Mouse (Mus musculus) embryonic facial prominence, embryonic 13.5 days (tissue): Measurements from ENCODE around the gene H2-M3. TPM values are rescaled to one million over a fixed set of nuclear protein-coding genes. Genes with fewer than 3 reads are reported as not detected.
"Not testable (repeated sequence)": the region's sequence is repeated elsewhere in the genome, so short reads cannot be mapped to it uniquely, and the experiment has no call there.

Experiments
- ATAC-seq: fragments of 200-750 bp; cut with Nextera tagmentation; 2 replicates; pipeline ENCODE4 v1.8.0; 2017; ENCODE audit warnings: low read depth; ENCODE audit not compliant: insufficient number of reproducible peaks, insufficient read depth, low FRiP score, low TSS enrichment
- H3K27ac ChIP-seq: fragments of 300-500 bp; sonication (generic); 2 replicates; pipeline ENCODE4 v1.5.1; 2015; ENCODE audit warnings: moderate library complexity, mild to moderate bottlenecking, inconsistent platforms
- H3K27me3 ChIP-seq: fragments of 300-500 bp; sonication (generic); 2 replicates; pipeline ENCODE4 v1.6.1; 2015; ENCODE audit warnings: mild to moderate bottlenecking, inconsistent platforms
- H3K36me3 ChIP-seq: fragments of 300-500 bp; sonication (generic); 2 replicates; pipeline ENCODE4 v1.6.1; 2015; ENCODE audit warnings: mild to moderate bottlenecking, inconsistent platforms
- H3K4me1 ChIP-seq: fragments of 300-500 bp; sonication (generic); 2 replicates; pipeline ENCODE4 v1.6.1; 2015; ENCODE audit warnings: inconsistent platforms
- H3K4me2 ChIP-seq: fragments of 300-500 bp; sonication (generic); 2 replicates; pipeline ENCODE4 v1.6.1; 2015; ENCODE audit warnings: moderate library complexity, mild to moderate bottlenecking, inconsistent platforms
- H3K4me3 ChIP-seq: fragments of 300-500 bp; sonication (generic); 2 replicates; pipeline ENCODE4 v1.5.1; 2015; ENCODE audit warnings: mild to moderate bottlenecking, inconsistent platforms
- H3K9ac ChIP-seq: fragments of 300-500 bp; sonication (generic); 2 replicates; pipeline ENCODE4 v1.6.1; 2015; ENCODE audit warnings: mild to moderate bottlenecking, inconsistent platforms
- H3K9me3 ChIP-seq: fragments of 300-500 bp; sonication (generic); 2 replicates; pipeline ENCODE4 v1.6.1; 2016; ENCODE audit warnings: inconsistent platforms
- WGBS: fragments of 180-500 bp; shearing (Covaris S2); methylation state at CpG from one replicate; pipeline ENCODE4 v1.1.7; 2015; ENCODE audit warnings: mixed read lengths; 5-methylcytosine and 5-hydroxymethylcytosine counted together
- polyA plus RNA-seq: library from polyadenylated mRNA; unstranded; fragments of >200 nt; fragmentation: Nextera tagmentation; extraction: Ambion mirVana; gene quantifications from 2 replicates; pipeline ENCODE4 v1.2.1, GENCODE M21; 2015

H2-M3 gene
- 0.94 and 1.4 TPM in 2 replicates for polyA plus RNA-seq

DNA sequence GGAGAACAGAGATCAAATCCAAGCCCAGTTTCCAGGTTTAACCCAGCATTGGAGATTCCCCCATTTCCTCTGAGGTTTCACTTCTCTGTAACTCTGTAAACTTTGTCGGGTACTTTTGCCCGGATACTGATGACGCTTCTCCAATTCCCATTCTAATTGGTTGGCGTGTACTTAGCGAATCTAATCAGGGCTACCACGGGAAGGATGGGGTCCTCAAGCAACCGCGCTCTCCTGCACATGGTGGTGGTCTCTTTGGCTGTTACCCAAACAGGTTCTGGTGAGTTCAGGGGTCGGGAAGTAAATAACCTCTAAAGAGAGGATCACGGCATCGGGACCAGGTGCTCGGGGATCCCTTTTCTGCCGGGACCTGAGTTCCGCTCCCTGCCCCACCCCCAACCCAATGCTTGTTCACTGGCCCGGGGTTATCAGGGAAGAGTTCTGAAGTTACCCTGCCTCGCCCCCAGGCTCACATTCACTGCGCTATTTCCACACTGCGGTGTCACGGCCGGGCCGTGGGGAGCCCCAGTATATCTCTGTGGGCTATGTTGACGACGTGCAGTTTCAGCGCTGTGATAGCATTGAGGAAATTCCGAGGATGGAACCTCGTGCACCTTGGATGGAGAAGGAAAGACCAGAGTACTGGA, at the start of gene H2-M3:
H2-M3 (plus strand) TSS at position 163 of the 644 bp plus-strand sequence.
- Histone ChIP-seq H3K27me3 (peaks cover 11% of the 10 kb centered on the region), H3K9ac (peak within 1 kb of the TSS; percentile 61), H3K4me2 (peak within 1 kb of the TSS; percentile 90), H3K36me3 (no peaks in the 10 kb centered on the region), H3K9me3 (no peaks in the 10 kb centered on the region), H3K27ac (no peak within 1 kb of the TSS), H3K4me1 (no peaks in the 10 kb centered on the region), H3K4me3 (peak within 1 kb of the TSS; percentile 51)
- WGBS = 3% methylated on average over 26 of the region's 26 CpGs
- peak; percentile 79 for ATAC-seq

DNA sequence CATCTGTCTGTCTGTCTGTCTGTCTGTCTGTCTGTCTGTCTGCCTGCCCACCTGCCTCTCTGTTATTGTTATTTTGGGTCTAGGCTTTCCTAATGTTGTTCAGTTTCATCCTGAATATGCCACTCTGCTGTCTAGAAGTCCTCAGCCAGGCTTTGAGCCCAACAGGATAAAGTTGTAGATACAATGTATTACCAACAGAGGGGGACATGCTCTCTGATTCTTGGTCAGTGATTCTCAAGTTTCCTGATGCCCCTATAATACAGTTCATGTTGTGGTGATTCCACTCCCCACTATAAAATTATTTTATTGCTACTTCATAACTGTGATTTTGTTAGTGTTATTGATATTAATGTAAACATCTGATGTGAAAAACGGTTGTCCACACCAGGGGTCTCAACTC, 48.1 kb upstream of the H2-M3 start:
- no peak for ATAC-seq
- H3K9me3 ChIP-seq = peaks cover 5% of the 10 kb centered on the region; the same call in 1 of the 2 replicates
- no peak overlapping the region for H3K4me2 ChIP-seq
- no peak overlapping the region for H3K9ac ChIP-seq
- H3K27me3 ChIP-seq = no peaks in the 10 kb centered on the region
- H3K4me1 ChIP-seq = no peaks in the 10 kb centered on the region
- H3K27ac ChIP-seq = no peak overlapping the region
- H3K36me3 ChIP-seq = no peaks in the 10 kb centered on the region
- H3K4me3 ChIP-seq = no peak overlapping the region
- 42% methylated on average over 1 of the region's 1 CpGs for WGBS

DNA sequence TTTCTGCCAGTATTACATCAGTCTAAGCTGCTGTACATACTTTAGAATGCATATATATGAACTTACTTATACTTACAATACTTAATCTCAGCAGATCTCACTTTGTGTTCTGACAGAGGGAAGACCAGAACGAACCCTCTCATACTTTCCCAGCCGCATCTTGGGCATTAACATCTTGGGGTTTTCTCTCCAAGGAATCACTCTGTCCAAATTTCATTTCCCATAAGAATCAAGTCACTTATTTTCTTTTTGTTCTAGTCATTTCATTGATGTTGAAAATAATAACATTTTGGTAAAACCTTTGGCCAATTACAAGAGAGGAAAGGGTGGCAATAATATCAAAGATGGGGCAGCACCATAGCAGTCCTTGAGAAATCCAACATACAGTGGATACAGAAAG, 32.8 kb upstream of the H2-M3 start, which contains the start of gene Olfr97:
Olfr97 (minus strand) TSS at position 101 of the 400 bp plus-strand sequence.
- not testable (repeated sequence) for H3K9me3 ChIP-seq, H3K4me2 ChIP-seq, H3K4me1 ChIP-seq, H3K4me3 ChIP-seq, H3K36me3 ChIP-seq, H3K27me3 ChIP-seq, H3K27ac ChIP-seq, ATAC-seq, H3K9ac ChIP-seq
- WGBS = 91% methylated on average over 2 of the region's 2 CpGs

DNA sequence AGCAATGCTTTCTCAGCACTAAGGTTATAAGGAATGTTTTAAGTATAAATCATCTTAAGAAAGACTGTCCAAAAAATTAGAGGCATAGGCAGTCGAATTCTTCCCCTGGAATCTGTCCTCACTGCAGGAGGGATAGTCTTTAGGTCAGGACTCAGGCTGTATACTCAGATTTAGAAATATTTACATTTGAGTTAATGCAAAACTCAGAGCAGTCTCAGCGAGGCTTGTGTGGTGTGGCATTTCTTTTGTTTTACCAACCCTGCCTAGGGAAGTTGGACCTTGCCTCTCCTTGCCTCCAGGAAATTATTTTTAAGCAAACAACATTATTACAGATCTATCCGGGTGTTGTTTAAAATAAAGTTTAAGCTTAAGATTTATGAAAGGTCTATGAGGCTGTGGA, 27.8 kb upstream of the H2-M3 start:
- ATAC-seq = no peak
- Histone ChIP-seq H3K36me3 (no peaks in the 10 kb centered on the region), H3K4me1 (no peaks in the 10 kb centered on the region), H3K4me3 (no peak overlapping the region), H3K9ac (no peak overlapping the region), H3K27ac (no peak overlapping the region), H3K4me2 (no peak overlapping the region), H3K9me3 (no peaks in the 10 kb centered on the region), H3K27me3 (no peaks in the 10 kb centered on the region)
- WGBS = 60% methylated on average over 3 of the region's 3 CpGs

DNA sequence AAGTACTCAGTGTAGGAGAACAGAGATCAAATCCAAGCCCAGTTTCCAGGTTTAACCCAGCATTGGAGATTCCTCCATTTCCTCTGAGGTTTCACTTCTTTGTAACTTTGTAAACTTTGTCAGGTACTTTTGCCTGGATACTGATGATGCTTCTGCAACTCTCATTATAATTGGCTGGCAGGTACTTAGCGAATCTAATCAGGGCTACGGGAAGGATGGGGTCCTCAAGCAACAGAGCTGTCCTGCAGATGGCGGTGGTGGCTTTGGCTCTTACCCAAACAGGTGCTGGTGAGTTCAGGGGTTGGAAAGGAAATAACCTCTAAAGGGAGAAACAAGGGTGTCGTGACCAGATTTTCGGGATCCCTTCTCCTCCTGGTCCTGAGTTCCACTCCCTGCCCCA, 23.3 kb upstream of the H2-M3 start:
- Histone ChIP-seq H3K27me3 (no peaks in the 10 kb centered on the region), H3K36me3 (no peaks in the 10 kb centered on the region), H3K27ac (no peak overlapping the region), H3K4me1 (no peaks in the 10 kb centered on the region), H3K9me3 (no peaks in the 10 kb centered on the region), H3K4me2 (no peak overlapping the region), H3K9ac (no peak overlapping the region), H3K4me3 (no peak overlapping the region)
- ATAC-seq = no peak
- 27% methylated on average over 5 of the region's 5 CpGs for WGBS

DNA sequence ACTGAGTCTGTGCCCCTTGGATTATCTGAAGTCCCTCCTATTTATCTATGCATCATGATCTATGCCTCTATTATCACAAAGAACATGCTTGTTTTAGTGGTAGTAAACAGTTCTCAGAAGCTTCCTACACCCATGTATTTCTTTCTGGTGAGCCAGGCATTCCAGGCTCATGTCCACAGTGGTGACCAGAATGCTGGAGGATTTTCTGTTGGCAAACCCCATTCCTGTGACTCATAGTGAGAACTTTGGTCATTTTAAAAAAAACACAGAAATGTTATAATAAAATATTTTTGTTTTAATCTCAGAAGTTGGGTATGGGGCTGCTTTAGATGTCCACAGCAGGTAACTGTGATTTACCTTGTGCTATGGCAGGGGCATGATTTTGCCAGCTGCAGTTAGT, 20.6 kb upstream of the H2-M3 start:
- Histone ChIP-seq H3K4me2 (no peak overlapping the region), H3K4me1 (no peaks in the 10 kb centered on the region), H3K9ac (no peak overlapping the region), H3K36me3 (no peaks in the 10 kb centered on the region), H3K4me3 (no peak overlapping the region), H3K27me3 (no peaks in the 10 kb centered on the region), H3K27ac (no peak overlapping the region), H3K9me3 (no peaks in the 10 kb centered on the region)
- no peak for ATAC-seq

GRCm38 (mm10) chr17:37250544-37250943, 19.5 kb upstream of the H2-M3 start:
- H3K9ac ChIP-seq = no peak overlapping the region
- H3K4me1 ChIP-seq = no peaks in the 10 kb centered on the region
- 7% methylated on average over 1 of the region's 1 CpGs for WGBS
- no peak overlapping the region for H3K4me3 ChIP-seq
- H3K36me3 ChIP-seq = no peaks in the 10 kb centered on the region
- no peak overlapping the region for H3K4me2 ChIP-seq
- H3K27ac ChIP-seq = no peak overlapping the region
- H3K9me3 ChIP-seq = no peaks in the 10 kb centered on the region
- H3K27me3 ChIP-seq = no peaks in the 10 kb centered on the region
- no peak for ATAC-seq

GRCm38 (mm10) chr17:37263626-37264025, 6.4 kb upstream of the H2-M3 start, which contains the start of gene Olfr98:
Gene Olfr98 (minus strand): TSS chr17:37263749.
- Histone ChIP-seq H3K36me3 (no peaks in the 10 kb centered on the region), H3K4me1 (no peaks in the 10 kb centered on the region), H3K27ac (no peak within 1 kb of the TSS), H3K9ac (no peak within 1 kb of the TSS), H3K4me2 (no peak within 1 kb of the TSS), H3K9me3 (no peaks in the 10 kb centered on the region), H3K4me3 (no peak within 1 kb of the TSS), H3K27me3 (no peaks in the 10 kb centered on the region)
- WGBS = 87% methylated on average over 1 of the region's 1 CpGs
- no peak for ATAC-seq

DNA sequence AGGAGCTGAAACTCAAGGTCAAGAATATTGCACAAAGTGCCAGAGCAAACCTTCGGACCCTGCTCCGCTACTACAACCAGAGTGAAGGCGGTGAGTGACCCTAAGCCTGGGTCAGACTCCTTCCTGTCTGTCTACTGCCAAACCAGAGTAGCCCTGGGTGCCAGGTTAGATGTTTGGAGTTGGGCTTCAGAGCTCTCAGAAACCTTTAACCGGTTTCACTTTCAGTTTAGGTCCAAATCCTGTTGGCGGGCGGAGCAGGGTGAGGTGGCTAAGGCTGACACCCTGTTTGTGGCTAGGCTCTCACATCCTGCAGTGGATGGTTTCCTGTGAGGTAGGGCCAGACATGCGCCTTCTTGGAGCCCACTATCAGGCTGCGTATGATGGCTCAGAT, 677 bp downstream of the H2-M3 start:
- Histone ChIP-seq H3K4me1 (no peaks in the 10 kb centered on the region), H3K9ac (no peak overlapping the region), H3K9me3 (no peaks in the 10 kb centered on the region), H3K27ac (no peak overlapping the region), H3K27me3 (peaks cover 11% of the 10 kb centered on the region), H3K36me3 (no peaks in the 10 kb centered on the region), H3K4me2 (peak overlapping the region; percentile 90), H3K4me3 (peak overlapping the region; percentile 51)
- WGBS = 68% methylated on average over 8 of the region's 8 CpGs
- ATAC-seq = 0 out of 2 replicates have a peak, but pooled peaks have one; percentile 67

DNA sequence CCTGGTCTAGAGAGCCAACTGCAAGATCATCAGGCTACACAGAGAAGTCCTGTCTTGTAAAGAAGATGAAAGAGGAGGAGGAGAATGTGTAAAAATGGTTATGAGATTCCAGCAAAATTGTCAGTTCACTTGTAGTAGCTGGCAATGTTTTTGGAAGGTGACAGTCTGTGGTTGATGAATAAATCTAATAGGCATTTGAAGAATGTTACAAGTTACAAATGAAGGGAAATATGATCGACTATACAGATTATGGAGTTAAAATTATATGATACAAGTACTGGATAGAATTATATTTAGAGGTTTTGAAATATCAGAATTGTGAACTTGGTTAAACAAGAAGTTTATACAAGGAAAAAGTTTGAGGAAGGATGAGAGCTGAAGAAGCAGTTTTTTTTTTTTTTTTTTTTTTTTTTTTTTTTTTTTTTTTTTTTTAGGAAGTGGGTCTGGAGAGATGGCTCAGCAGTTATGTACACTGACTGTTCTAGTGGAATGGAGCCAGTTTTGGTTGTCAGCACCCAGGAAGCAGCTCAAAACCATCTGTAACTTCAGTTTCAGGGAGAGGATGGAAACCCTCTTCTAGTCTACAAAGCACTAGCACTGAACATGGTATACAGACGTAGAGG, 5.7 kb downstream of the H2-M3 start:
- no peak overlapping the region for H3K4me3 ChIP-seq
- no peaks in the 10 kb centered on the region for H3K36me3 ChIP-seq
- no peaks in the 10 kb centered on the region for H3K4me1 ChIP-seq
- WGBS = 68% methylated on average over 2 of the region's 2 CpGs
- H3K4me2 ChIP-seq = no peak overlapping the region
- no peak overlapping the region for H3K27ac ChIP-seq
- H3K9ac ChIP-seq = no peak overlapping the region
- peaks cover 7% of the 10 kb centered on the region for H3K27me3 ChIP-seq
- no peak for ATAC-seq
- H3K9me3 ChIP-seq = no peaks in the 10 kb centered on the region

DNA sequence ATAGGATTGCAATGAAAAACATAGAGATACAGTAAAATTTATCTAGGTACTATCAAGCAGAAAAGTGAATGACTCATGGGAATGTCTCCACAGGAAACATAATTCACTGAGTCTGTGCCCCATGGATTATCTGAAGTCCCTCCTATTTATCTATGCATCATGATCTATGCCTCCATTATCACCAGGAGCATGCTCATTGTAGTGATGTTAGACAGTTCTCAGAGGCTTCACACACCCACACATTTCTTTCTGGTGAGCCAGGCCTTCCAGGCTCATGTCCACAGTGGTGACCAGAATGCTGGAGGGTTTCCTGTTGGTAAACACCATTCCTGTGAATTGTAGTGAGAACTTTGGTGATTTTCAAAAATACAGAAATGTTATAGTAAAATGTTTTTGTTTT, 6.6 kb downstream of the H2-M3 start:
- Histone ChIP-seq H3K27me3 (no peaks in the 10 kb centered on the region), H3K9me3 (no peaks in the 10 kb centered on the region), H3K4me1 (no peaks in the 10 kb centered on the region), H3K4me2 (no peak overlapping the region), H3K27ac (no peak overlapping the region), H3K4me3 (no peak overlapping the region), H3K9ac (no peak overlapping the region), H3K36me3 (no peaks in the 10 kb centered on the region)
- no peak for ATAC-seq

DNA sequence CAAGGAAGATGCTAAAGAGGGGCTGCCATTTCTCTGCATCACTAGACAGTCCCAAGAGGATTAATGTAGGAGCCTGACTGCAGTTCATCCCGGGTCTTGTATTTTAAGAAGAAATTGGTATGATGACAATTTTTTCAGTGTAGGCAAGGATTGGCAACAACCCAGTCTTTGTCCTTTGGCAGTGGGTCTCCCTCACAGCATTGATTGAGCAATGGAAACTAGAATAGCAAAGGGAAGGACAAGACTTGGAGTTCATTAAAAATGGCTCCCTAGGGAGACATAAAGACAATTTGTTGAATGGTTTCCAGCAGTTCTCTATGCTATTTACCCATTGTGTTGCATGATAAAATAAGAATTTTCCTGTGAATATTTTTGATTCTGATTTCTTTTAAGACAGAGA, 10.3 kb downstream of the H2-M3 start:
- WGBS = 65% methylated on average over 1 of the region's 1 CpGs
- Histone ChIP-seq H3K4me3 (no peak overlapping the region), H3K4me1 (no peaks in the 10 kb centered on the region), H3K27ac (no peak overlapping the region), H3K9ac (no peak overlapping the region), H3K27me3 (no peaks in the 10 kb centered on the region), H3K36me3 (no peaks in the 10 kb centered on the region), H3K9me3 (no peaks in the 10 kb centered on the region), H3K4me2 (no peak overlapping the region)
- no peak for ATAC-seq
